Mouse (Mus musculus): ENCODE measurements at regions not wholly inside any gene's neighbourhood (a gene's known extent, or its start where the extent isn't known, plus 50 kb on each side); places are given as distances from the start of the nearest gene placed in this dataset.

DNA sequence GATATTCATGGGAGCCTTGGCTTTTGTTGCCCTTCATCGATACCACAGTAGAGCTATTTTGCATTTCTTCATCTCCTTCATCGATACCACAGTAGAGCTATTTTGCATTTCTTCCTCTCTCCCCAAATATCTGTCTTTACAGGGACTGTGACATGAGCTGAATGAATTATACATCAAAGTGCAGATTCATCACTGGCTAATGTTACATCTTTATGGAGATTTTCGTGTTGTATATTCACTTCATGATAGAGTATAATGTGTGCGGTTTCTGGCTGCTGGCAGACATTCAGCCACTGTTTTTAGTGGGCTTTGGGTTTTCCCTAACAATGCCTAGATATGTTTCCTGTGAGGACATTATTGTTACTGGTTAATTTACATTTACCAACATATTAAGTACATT, 162.8 kb upstream of the Lcorl start:
- Histone ChIP-seq H3K36me3 (ENCODE audit: insufficient read depth) (no peaks in the 10 kb centered on the region), H3K4me2 (no peak overlapping the region), H3K27ac (ENCODE audit: low read depth) (no peak overlapping the region), H3K4me1 (ENCODE audit: insufficient read depth) (no peaks in the 10 kb centered on the region), H3K9ac (no peak overlapping the region), H3K9me3 (ENCODE audit: low read depth, low read length) (no peaks in the 10 kb centered on the region), H3K4me3 (ENCODE audit: low read depth, low read length) (no peak overlapping the region), H3K27me3 (ENCODE audit: insufficient read depth, low read length) (no peaks in the 10 kb centered on the region)
- DNase-seq (no peak), ATAC-seq (ENCODE audit: insufficient read depth) (no peak)
- 79% methylated on average over 4 of the region's 4 CpGs for WGBS
- TF ChIP-seq CTCF (IDR thresholded peaks at IDR 0.05; ENCODE audit: low read depth) = no peak

DNA sequence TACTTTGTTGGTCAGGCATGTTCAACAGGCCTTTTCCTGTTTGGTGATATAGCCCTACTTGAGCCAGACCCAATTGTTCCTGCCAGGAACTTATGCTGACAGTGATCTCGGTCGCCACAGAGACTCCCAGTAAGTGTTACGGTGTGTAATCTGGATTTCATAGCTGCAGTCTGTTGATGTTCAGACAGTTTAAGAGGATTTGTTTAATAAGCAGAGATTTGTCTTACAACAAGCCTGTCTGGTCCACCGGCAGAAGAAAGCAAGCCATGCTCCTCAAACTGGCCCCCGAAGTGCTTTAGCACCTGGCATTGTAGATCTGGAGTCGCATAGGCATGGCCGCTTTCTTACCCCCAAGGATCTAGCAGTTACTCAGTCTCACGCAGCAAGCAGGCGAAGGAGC, 150.0 kb upstream of the Lcorl start:
- peak; percentile 15 for DNase-seq
- WGBS = 76% methylated on average over 9 of the region's 9 CpGs
- Histone ChIP-seq H3K4me3 (ENCODE audit: low read depth, low read length) (no peak overlapping the region), H3K9ac (no peak overlapping the region), H3K4me1 (ENCODE audit: insufficient read depth) (no peaks in the 10 kb centered on the region), H3K9me3 (ENCODE audit: low read depth, low read length) (no peaks in the 10 kb centered on the region), H3K27me3 (ENCODE audit: insufficient read depth, low read length) (no peaks in the 10 kb centered on the region), H3K4me2 (no peak overlapping the region), H3K36me3 (ENCODE audit: insufficient read depth) (no peaks in the 10 kb centered on the region), H3K27ac (ENCODE audit: low read depth) (no peak overlapping the region)
- ATAC-seq (ENCODE audit: insufficient read depth) = no peak
- no peak for TF ChIP-seq CTCF (IDR thresholded peaks at IDR 0.05; ENCODE audit: low read depth)

DNA sequence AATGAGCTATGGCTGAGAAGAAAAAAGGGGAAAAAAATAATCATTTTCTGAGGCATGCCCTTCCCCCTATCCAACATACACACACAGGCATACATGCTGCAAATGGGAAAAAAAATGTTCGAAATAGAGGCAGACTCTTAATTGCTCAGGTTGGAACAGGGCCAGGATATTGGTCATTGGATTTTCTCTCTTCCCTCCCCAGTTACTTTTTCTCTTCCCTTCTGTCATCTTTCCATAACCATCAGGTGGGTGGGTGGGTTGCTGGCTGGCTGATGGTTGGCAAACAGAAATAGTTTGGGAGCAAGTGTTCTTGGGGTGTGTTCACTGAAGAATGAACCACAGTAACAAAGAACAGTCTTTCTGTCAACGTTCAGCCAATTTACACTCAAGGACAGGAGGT, 149.3 kb upstream of the Lcorl start:
- 70% methylated on average over 2 of the region's 2 CpGs for WGBS
- Histone ChIP-seq H3K4me1 (ENCODE audit: insufficient read depth) (no peaks in the 10 kb centered on the region), H3K27me3 (ENCODE audit: insufficient read depth, low read length) (no peaks in the 10 kb centered on the region), H3K9me3 (ENCODE audit: low read depth, low read length) (no peaks in the 10 kb centered on the region), H3K27ac (ENCODE audit: low read depth) (no peak overlapping the region), H3K4me3 (ENCODE audit: low read depth, low read length) (no peak overlapping the region), H3K4me2 (no peak overlapping the region), H3K36me3 (ENCODE audit: insufficient read depth) (no peaks in the 10 kb centered on the region), H3K9ac (no peak overlapping the region)
- no peak for ATAC-seq (ENCODE audit: insufficient read depth)
- TF ChIP-seq CTCF (IDR thresholded peaks at IDR 0.05; ENCODE audit: low read depth) = no peak
- DNase-seq = no peak

DNA sequence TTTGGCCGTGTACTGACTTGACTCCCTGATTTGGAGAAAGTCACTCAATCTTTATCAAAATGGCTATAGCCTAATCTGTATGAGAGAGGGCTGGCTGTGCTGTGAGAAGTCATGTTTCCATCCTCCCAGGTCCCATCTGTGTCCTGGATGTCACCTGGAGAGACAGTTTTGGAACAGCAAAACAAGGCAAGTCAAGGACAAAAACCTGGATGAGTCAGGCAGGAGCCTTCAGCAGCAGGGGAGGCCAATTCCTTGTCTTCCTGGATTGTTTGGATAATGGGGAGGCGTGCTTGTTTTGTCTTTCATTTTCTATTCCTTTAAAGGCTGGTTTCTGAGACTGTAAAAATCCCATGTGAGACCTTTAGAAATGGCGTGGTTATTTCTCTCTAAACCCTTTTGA, 148.8 kb upstream of the Lcorl start:
- Histone ChIP-seq H3K36me3 (ENCODE audit: insufficient read depth) (no peaks in the 10 kb centered on the region), H3K4me3 (ENCODE audit: low read depth, low read length) (no peak overlapping the region), H3K4me2 (no peak overlapping the region), H3K4me1 (ENCODE audit: insufficient read depth) (no peaks in the 10 kb centered on the region), H3K9ac (no peak overlapping the region), H3K27ac (ENCODE audit: low read depth) (no peak overlapping the region), H3K27me3 (ENCODE audit: insufficient read depth, low read length) (no peaks in the 10 kb centered on the region), H3K9me3 (ENCODE audit: low read depth, low read length) (no peaks in the 10 kb centered on the region)
- ATAC-seq (ENCODE audit: insufficient read depth) (no peak), DNase-seq (no peak)
- no peak for TF ChIP-seq CTCF (IDR thresholded peaks at IDR 0.05; ENCODE audit: low read depth)
- WGBS = 64% methylated on average over 3 of the region's 3 CpGs

DNA sequence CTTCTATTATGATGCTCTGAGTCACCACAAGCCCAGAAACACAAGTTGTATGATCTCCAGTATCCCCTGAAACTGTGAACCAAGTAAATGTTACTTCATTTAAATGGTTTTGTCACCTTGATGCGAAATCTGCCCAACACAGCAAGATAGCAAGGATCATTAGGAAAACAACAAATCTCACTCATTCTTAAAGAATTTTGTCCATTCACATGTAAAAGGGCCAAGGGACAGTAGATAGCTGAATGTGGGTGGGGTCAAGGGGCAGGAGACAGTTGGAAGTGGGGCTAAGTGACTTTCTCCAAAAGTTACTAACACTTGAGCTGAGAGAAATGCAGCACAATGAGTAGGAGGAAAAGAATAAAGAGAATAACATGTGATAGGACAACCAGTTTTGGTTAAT, 148.2 kb upstream of the Lcorl start:
- Histone ChIP-seq H3K4me1 (ENCODE audit: insufficient read depth) (no peaks in the 10 kb centered on the region), H3K36me3 (ENCODE audit: insufficient read depth) (no peaks in the 10 kb centered on the region), H3K27ac (ENCODE audit: low read depth) (no peak overlapping the region), H3K27me3 (ENCODE audit: insufficient read depth, low read length) (no peaks in the 10 kb centered on the region), H3K9me3 (ENCODE audit: low read depth, low read length) (no peaks in the 10 kb centered on the region), H3K9ac (no peak overlapping the region), H3K4me3 (ENCODE audit: low read depth, low read length) (no peak overlapping the region), H3K4me2 (no peak overlapping the region)
- DNase-seq = no peak
- WGBS = 90% methylated on average over 1 of the region's 1 CpGs
- no peak for TF ChIP-seq CTCF (IDR thresholded peaks at IDR 0.05; ENCODE audit: low read depth)
- no peak for ATAC-seq (ENCODE audit: insufficient read depth)

DNA sequence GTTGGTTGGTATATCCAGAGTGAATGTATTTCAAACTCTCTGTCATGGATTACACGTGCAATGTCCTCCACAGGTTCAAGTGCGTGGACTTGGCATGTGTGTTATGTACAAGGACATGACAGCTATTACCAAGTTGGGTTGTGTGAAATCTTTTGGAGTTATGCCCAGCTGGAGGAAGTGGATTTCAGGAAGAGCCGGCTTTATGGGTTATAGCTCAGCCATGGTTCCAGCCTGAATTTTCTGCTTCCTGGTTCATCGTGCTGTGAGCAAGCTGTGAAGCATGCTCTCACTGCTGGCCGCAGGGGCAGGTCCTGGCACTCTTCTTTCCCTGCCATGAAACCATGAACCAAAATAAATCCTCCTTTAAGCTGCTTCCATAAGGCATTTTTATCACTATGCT, 144.6 kb upstream of the Lcorl start:
- ATAC-seq (ENCODE audit: insufficient read depth) = no peak

DNA sequence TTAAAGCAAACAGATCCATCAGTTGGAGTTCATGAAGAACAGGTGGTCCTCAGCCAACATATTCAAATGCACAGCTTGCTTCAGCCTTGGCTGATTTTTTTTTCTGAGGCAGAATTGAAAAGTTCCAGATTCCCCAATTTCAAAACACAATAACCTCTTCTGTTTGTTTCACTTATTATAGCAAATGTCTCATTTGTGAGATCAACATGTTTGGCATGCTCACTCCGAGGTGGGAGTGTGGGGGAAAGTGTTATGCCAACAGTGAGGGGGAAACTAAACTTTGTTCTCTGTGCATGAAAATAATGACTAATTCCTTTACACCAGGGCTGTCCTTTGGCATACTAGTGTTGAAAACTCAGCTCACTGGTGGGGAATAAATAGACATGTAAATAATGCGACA, 100.4 kb upstream of the Lcorl start:
- no peak overlapping the region for H3K4me3 ChIP-seq (ENCODE audit: low read depth, low read length)
- H3K27ac ChIP-seq (ENCODE audit: low read depth) = no peak overlapping the region
- TF ChIP-seq CTCF (IDR thresholded peaks at IDR 0.05; ENCODE audit: low read depth) = no peak
- H3K4me1 ChIP-seq (ENCODE audit: insufficient read depth) = no peaks in the 10 kb centered on the region
- DNase-seq = no peak
- ATAC-seq (ENCODE audit: insufficient read depth) = no peak
- H3K9me3 ChIP-seq (ENCODE audit: low read depth, low read length) = no peaks in the 10 kb centered on the region
- no peak overlapping the region for H3K4me2 ChIP-seq
- H3K36me3 ChIP-seq (ENCODE audit: insufficient read depth) = no peaks in the 10 kb centered on the region
- WGBS = 72% methylated on average over 2 of the region's 2 CpGs
- no peak overlapping the region for H3K9ac ChIP-seq
- H3K27me3 ChIP-seq (ENCODE audit: insufficient read depth, low read length) = no peaks in the 10 kb centered on the region

More for the DNA sequence above, 144.6 kb upstream of the Lcorl start:
- Histone ChIP-seq H3K27me3 (ENCODE audit: insufficient read depth, low read length) (no peaks in the 10 kb centered on the region), H3K27ac (ENCODE audit: low read depth) (no peak overlapping the region), H3K4me3 (ENCODE audit: low read depth, low read length) (no peak overlapping the region), H3K9me3 (ENCODE audit: low read depth, low read length) (no peaks in the 10 kb centered on the region), H3K36me3 (ENCODE audit: insufficient read depth) (no peaks in the 10 kb centered on the region), H3K4me2 (no peak overlapping the region), H3K9ac (no peak overlapping the region), H3K4me1 (ENCODE audit: insufficient read depth) (no peaks in the 10 kb centered on the region)
- 63% methylated on average over 5 of the region's 5 CpGs for WGBS
- TF ChIP-seq CTCF (IDR thresholded peaks at IDR 0.05; ENCODE audit: low read depth) = no peak
- peak; percentile 34 for DNase-seq

DNA sequence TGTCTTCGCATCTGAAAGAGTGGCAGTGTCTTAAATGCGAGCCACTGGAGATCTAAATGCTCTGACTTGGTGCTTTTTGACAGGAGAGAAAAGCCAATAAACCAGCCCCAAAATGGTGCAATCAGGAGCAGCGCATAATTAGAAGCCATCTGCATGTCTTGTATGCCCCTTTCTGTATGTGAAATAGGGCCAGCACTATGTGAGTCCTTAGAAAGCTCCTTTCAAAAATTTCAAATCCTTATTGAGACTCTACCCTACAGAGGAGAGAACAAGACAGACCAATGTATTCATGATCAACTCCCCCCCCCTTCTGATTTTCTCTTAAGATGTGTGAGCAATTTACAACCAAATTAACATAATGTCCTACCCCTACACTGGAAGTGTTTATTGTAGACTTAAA, 86.6 kb upstream of the Lcorl start:
- 87% methylated on average over 3 of the region's 3 CpGs for WGBS
- no peak overlapping the region for H3K27ac ChIP-seq (ENCODE audit: low read depth)
- no peak overlapping the region for H3K9ac ChIP-seq
- no peak for ATAC-seq (ENCODE audit: insufficient read depth)
- no peaks in the 10 kb centered on the region for H3K27me3 ChIP-seq (ENCODE audit: insufficient read depth, low read length)
- H3K4me2 ChIP-seq = no peak overlapping the region
- no peaks in the 10 kb centered on the region for H3K36me3 ChIP-seq (ENCODE audit: insufficient read depth)
- H3K4me1 ChIP-seq (ENCODE audit: insufficient read depth) = no peaks in the 10 kb centered on the region
- no peaks in the 10 kb centered on the region for H3K9me3 ChIP-seq (ENCODE audit: low read depth, low read length)
- no peak for TF ChIP-seq CTCF (IDR thresholded peaks at IDR 0.05; ENCODE audit: low read depth)
- no peak overlapping the region for H3K4me3 ChIP-seq (ENCODE audit: low read depth, low read length)
- DNase-seq = no peak
